Mouse (Mus musculus) heart, embryonic 13.5 days (tissue): ENCODE measurements around the gene Ugdh. TPM values are rescaled to one million over a fixed set of nuclear protein-coding genes. Genes with fewer than 3 reads are reported as not detected.

Source experiments
- ATAC-seq: fragments of 200-750 bp; cut with Nextera tagmentation; 2 replicates; pipeline ENCODE4 v1.8.0; 2017; ENCODE audit warnings: moderate TSS enrichment; ENCODE audit not compliant: insufficient number of reproducible peaks, low FRiP score, low TSS enrichment; ENCODE audit errors: extremely low read depth
- H3K27ac ChIP-seq: fragments of 300-500 bp; sonication (generic); replicated peaks from 2 replicates; pipeline ENCODE4 v1.5.1; 2015; ENCODE audit warnings: moderate library complexity, mild to moderate bottlenecking, inconsistent platforms
- H3K27me3 ChIP-seq: fragments of 300-500 bp; sonication (generic); replicated peaks from 2 replicates; pipeline ENCODE4 v1.6.1; 2015; ENCODE audit warnings: mild to moderate bottlenecking, inconsistent platforms
- H3K36me3 ChIP-seq: fragments of 300-500 bp; sonication (generic); 2 replicates; pipeline ENCODE4 v1.6.1; 2015; ENCODE audit warnings: mild to moderate bottlenecking, inconsistent platforms
- H3K4me1 ChIP-seq: fragments of 300-500 bp; sonication (generic); 2 replicates; pipeline ENCODE4 v1.6.1; 2015; ENCODE audit warnings: inconsistent platforms
- H3K4me2 ChIP-seq: fragments of 300-500 bp; sonication (generic); 2 replicates; pipeline ENCODE4 v1.6.1; 2015; ENCODE audit warnings: inconsistent platforms, mild to moderate bottlenecking, moderate library complexity
- H3K4me3 ChIP-seq: fragments of 300-500 bp; sonication (generic); 2 replicates; pipeline ENCODE4 v1.5.1; 2015; ENCODE audit warnings: moderate library complexity, mild to moderate bottlenecking, inconsistent platforms
- H3K9ac ChIP-seq: fragments of 300-500 bp; sonication (generic); 2 replicates; pipeline ENCODE4 v1.6.1; 2015; ENCODE audit warnings: inconsistent platforms, mild to moderate bottlenecking, moderate library complexity
- H3K9me3 ChIP-seq: fragments of 300-500 bp; sonication (generic); 2 replicates; pipeline ENCODE4 v1.6.1; 2016; ENCODE audit warnings: inconsistent platforms
- WGBS: fragments of 180-500 bp; shearing (Covaris S2); methylation state at CpG from one replicate; pipeline ENCODE4 v1.1.7; 2015; ENCODE audit warnings: mixed read lengths; 5-methylcytosine and 5-hydroxymethylcytosine counted together
- polyA plus RNA-seq: library from polyadenylated mRNA; unstranded; fragments of >200 nt; fragmentation: Nextera tagmentation; extraction: Ambion mirVana; gene quantifications from 2 replicates; pipeline ENCODE4 v1.2.1, GENCODE M21; 2015

Ugdh gene
- polyA plus RNA-seq, 1 experiment from 2014 or later, result 62.6 TPM

- 32% methylated on average over 5 of the region's 5 CpGs for WGBS
- H3K9me3 ChIP-seq, result no peaks in the 10 kb centered on the region
- peaks cover 65% of the 10 kb centered on the region for H3K4me1 ChIP-seq
- H3K36me3 ChIP-seq, result peaks cover 21% of the 10 kb centered on the region
- no peak for ATAC-seq
- H3K27me3 ChIP-seq, result no peaks in the 10 kb centered on the region
- peak overlapping the region; percentile 85 for H3K27ac ChIP-seq
- peak overlapping the region; percentile 47; the same call in 1 of the 2 replicates for H3K9ac ChIP-seq
- no peak overlapping the region for H3K4me2 ChIP-seq
- H3K4me3 ChIP-seq, result no peak overlapping the region
These were observed 22.1 kb upstream of the Ugdh start for GRCm38 (mm10) chr5:65457846-65458245.

- Histone ChIP-seq H3K4me1 (peaks cover 65% of the 10 kb centered on the region), H3K36me3 (peaks cover 23% of the 10 kb centered on the region), H3K27ac (peak overlapping the region; percentile 85), H3K4me2 (no peak overlapping the region), H3K4me3 (no peak overlapping the region), H3K9me3 (no peaks in the 10 kb centered on the region), H3K9ac (peak overlapping the region; percentile 24; the same call in 1 of the 2 replicates), H3K27me3 (no peaks in the 10 kb centered on the region)
- WGBS, result 53% methylated on average over 7 of the region's 7 CpGs
- no peak for ATAC-seq
These were observed 21.5 kb upstream of the Ugdh start for GRCm38 (mm10) chr5:65457086-65457827.

GRCm38 (mm10) chr5:65454771-65455170, 19.0 kb upstream of the Ugdh start:
- Histone ChIP-seq H3K27ac (peak overlapping the region; percentile 85), H3K36me3 (peaks cover 28% of the 10 kb centered on the region), H3K9ac (0 out of 2 replicates have a peak overlapping the region, but pooled peaks have one; percentile 33), H3K4me3 (no peak overlapping the region), H3K4me1 (peaks cover 54% of the 10 kb centered on the region), H3K27me3 (no peaks in the 10 kb centered on the region), H3K9me3 (no peaks in the 10 kb centered on the region), H3K4me2 (no peak overlapping the region)
- 20% methylated on average over 5 of the region's 5 CpGs for WGBS
- ATAC-seq, result no peak

- Histone ChIP-seq H3K27me3 (no peaks in the 10 kb centered on the region), H3K4me2 (no peak overlapping the region), H3K4me1 (peaks cover 13% of the 10 kb centered on the region), H3K27ac (no peak overlapping the region), H3K9me3 (no peaks in the 10 kb centered on the region), H3K9ac (no peak overlapping the region), H3K4me3 (no peak overlapping the region), H3K36me3 (peaks cover 54% of the 10 kb centered on the region)
- WGBS, result 70% methylated on average over 4 of the region's 4 CpGs
- ATAC-seq, result no peak
These were observed 13.2 kb upstream of the Ugdh start for GRCm38 (mm10) chr5:65448941-65449340.

GRCm38 (mm10) chr5:65447826-65448225, 12.1 kb upstream of the Ugdh start:
- Histone ChIP-seq H3K27me3 (no peaks in the 10 kb centered on the region), H3K27ac (no peak overlapping the region), H3K36me3 (peaks cover 49% of the 10 kb centered on the region), H3K4me2 (no peak overlapping the region), H3K4me1 (peaks cover 21% of the 10 kb centered on the region), H3K9me3 (no peaks in the 10 kb centered on the region), H3K9ac (no peak overlapping the region), H3K4me3 (no peak overlapping the region)
- ATAC-seq, result no peak
- WGBS, result 74% methylated on average over 2 of the region's 2 CpGs

GRCm38 (mm10) chr5:65446756-65447155, 11.0 kb upstream of the Ugdh start:
- Histone ChIP-seq H3K9ac (no peak overlapping the region), H3K27me3 (no peaks in the 10 kb centered on the region), H3K4me3 (no peak overlapping the region), H3K9me3 (no peaks in the 10 kb centered on the region), H3K4me1 (peaks cover 21% of the 10 kb centered on the region), H3K4me2 (no peak overlapping the region), H3K36me3 (peaks cover 46% of the 10 kb centered on the region), H3K27ac (no peak overlapping the region)
- WGBS, result 83% methylated on average over 2 of the region's 2 CpGs
- ATAC-seq, result no peak

GRCm38 (mm10) chr5:65444981-65445380, 9.2 kb upstream of the Ugdh start:
- no peak overlapping the region for H3K4me2 ChIP-seq
- H3K36me3 ChIP-seq, result peaks cover 35% of the 10 kb centered on the region
- no peaks in the 10 kb centered on the region for H3K9me3 ChIP-seq
- H3K9ac ChIP-seq, result no peak overlapping the region
- H3K27me3 ChIP-seq, result no peaks in the 10 kb centered on the region
- H3K4me3 ChIP-seq, result no peak overlapping the region
- WGBS, result 29% methylated on average over 3 of the region's 6 CpGs
- peaks cover 21% of the 10 kb centered on the region for H3K4me1 ChIP-seq
- ATAC-seq, result no peak
- peak overlapping the region; percentile 24; the same call in 1 of the 2 replicates for H3K27ac ChIP-seq

GRCm38 (mm10) chr5:65438041-65438440, 2.3 kb upstream of the Ugdh start:
- no peak overlapping the region for H3K4me2 ChIP-seq
- peaks cover 7% of the 10 kb centered on the region; the same call in 1 of the 2 replicates for H3K36me3 ChIP-seq
- H3K4me3 ChIP-seq, result no peak overlapping the region
- H3K9me3 ChIP-seq, result no peaks in the 10 kb centered on the region
- H3K27me3 ChIP-seq, result no peaks in the 10 kb centered on the region
- H3K27ac ChIP-seq, result no peak overlapping the region
- H3K4me1 ChIP-seq, result peaks cover 44% of the 10 kb centered on the region
- no peak for ATAC-seq
- no peak overlapping the region for H3K9ac ChIP-seq

GRCm38 (mm10) chr5:65435363-65435805, 365 bp downstream of the Ugdh start:
- Histone ChIP-seq H3K9ac (peak overlapping the region; percentile 94), H3K36me3 (peaks cover 1% of the 10 kb centered on the region; the same call in 1 of the 2 replicates), H3K4me3 (peak overlapping the region; percentile 90), H3K4me1 (peaks cover 60% of the 10 kb centered on the region), H3K27ac (peak overlapping the region; percentile 95), H3K4me2 (peak overlapping the region; percentile 80), H3K9me3 (no peaks in the 10 kb centered on the region), H3K27me3 (no peaks in the 10 kb centered on the region)
- under 1% methylated on average over 46 of the region's 47 CpGs for WGBS
- ATAC-seq, result no peak

GRCm38 (mm10) chr5:65434471-65435362, 1.0 kb downstream of the Ugdh start:
- H3K9me3 ChIP-seq, result no peaks in the 10 kb centered on the region
- WGBS, result 6% methylated on average over 15 of the region's 15 CpGs
- H3K36me3 ChIP-seq, result peaks cover 4% of the 10 kb centered on the region; the same call in 1 of the 2 replicates
- H3K9ac ChIP-seq, result peak overlapping the region; percentile 94
- no peak for ATAC-seq
- peak overlapping the region; percentile 95 for H3K27ac ChIP-seq
- H3K4me2 ChIP-seq, result peak overlapping the region; percentile 80
- no peaks in the 10 kb centered on the region for H3K27me3 ChIP-seq
- H3K4me3 ChIP-seq, result peak overlapping the region; percentile 90
- peaks cover 60% of the 10 kb centered on the region for H3K4me1 ChIP-seq

GRCm38 (mm10) chr5:65429441-65429840, 6.3 kb downstream of the Ugdh start:
- ATAC-seq, result no peak
- Histone ChIP-seq H3K27me3 (no peaks in the 10 kb centered on the region), H3K4me2 (no peak overlapping the region), H3K9ac (no peak overlapping the region), H3K4me1 (peaks cover 30% of the 10 kb centered on the region), H3K9me3 (no peaks in the 10 kb centered on the region), H3K4me3 (no peak overlapping the region), H3K36me3 (peaks cover 34% of the 10 kb centered on the region), H3K27ac (no peak overlapping the region)
- 88% methylated on average over 5 of the region's 5 CpGs for WGBS
